8 mouse cellular contexts compared by ENCODE assay signal in genomic region chr1:106172931-106173371, GRCm38 (mm10). TPM values are rescaled to one million over a fixed set of nuclear protein-coding genes. Genes with fewer than 3 reads are reported as not detected.
DNase-seq lines count a peak whose midpoint lies in the region; ATAC-seq and TF ChIP-seq lines count a peak whose summit lies in the region.

No protein-coding gene starts in this region.

- no peaks in the 10 kb centered on the region for H3K36me3 ChIP-seq in embryonic facial prominence, embryonic 10.5 days (replicated peaks)
- no peaks in the 10 kb centered on the region for H3K36me3 ChIP-seq in heart, postnatal 0 days (replicated peaks; ENCODE audit: control insufficient read depth, insufficient read depth, low read length)
- H3K36me3 ChIP-seq in midbrain, embryonic 13.5 days: no peaks in the 10 kb centered on the region
- H3K36me3 ChIP-seq in stomach, embryonic 15.5 days: no peaks in the 10 kb centered on the region

- H3K9ac ChIP-seq in heart, postnatal 0 days (replicated peaks; ENCODE audit: low read depth, low read length): peak overlapping the region; percentile 88
- H3K9ac ChIP-seq in midbrain, embryonic 13.5 days (replicated peaks): peak overlapping the region; percentile 97
- H3K9ac ChIP-seq in stomach, embryonic 15.5 days: peak overlapping the region; percentile 84

- H3K4me2 ChIP-seq in heart, postnatal 0 days (ENCODE audit: low read depth, low read length): peak overlapping the region; percentile 88
- H3K4me2 ChIP-seq in midbrain, embryonic 13.5 days (replicated peaks): peak overlapping the region; percentile 71
- H3K4me2 ChIP-seq in stomach, embryonic 15.5 days: peak overlapping the region; percentile 83

- DNase-seq in cerebellum, adult 11 months: peak; percentile 38
- peak; percentile 67 for DNase-seq in ZHBTc4 (ENCODE audit: low read depth, low spot score)
- DNase-seq in embryonic facial prominence, embryonic 10.5 days (ENCODE audit: low spot score): peak; percentile 67
- DNase-seq in heart, postnatal 0 days (ENCODE audit: low spot score): no peak
- DNase-seq in layer of hippocampus, postnatal 36 days: peak; percentile 23 to 26

- H3K4me1 ChIP-seq in embryonic facial prominence, embryonic 10.5 days: peaks cover 56% of the 10 kb centered on the region
- H3K4me1 ChIP-seq in heart, postnatal 0 days (ENCODE audit: control insufficient read depth, insufficient read depth): peaks cover 22% of the 10 kb centered on the region
- peaks cover 50% of the 10 kb centered on the region for H3K4me1 ChIP-seq in midbrain, embryonic 13.5 days (replicated peaks)
- peaks cover 8% of the 10 kb centered on the region; the same call in 1 of the 2 replicates for H3K4me1 ChIP-seq in stomach, embryonic 15.5 days

- no peaks in the 10 kb centered on the region for H3K9me3 ChIP-seq in embryonic facial prominence, embryonic 10.5 days
- H3K9me3 ChIP-seq in heart, postnatal 0 days (replicated peaks; ENCODE audit: control insufficient read depth, low read length): no peaks in the 10 kb centered on the region
- H3K9me3 ChIP-seq in midbrain, embryonic 13.5 days: no peaks in the 10 kb centered on the region
- no peaks in the 10 kb centered on the region for H3K9me3 ChIP-seq in stomach, embryonic 15.5 days

- WGBS in embryonic facial prominence, embryonic 10.5 days: under 1% methylated on average over 47 of the region's 47 CpGs
- under 1% methylated on average over 47 of the region's 47 CpGs for WGBS in heart, postnatal 0 days
- under 1% methylated on average over 47 of the region's 47 CpGs for WGBS in midbrain, embryonic 13.5 days
- WGBS in stomach, embryonic 15.5 days: under 1% methylated on average over 47 of the region's 47 CpGs

- peak overlapping the region; percentile 87 for H3K4me3 ChIP-seq in embryonic facial prominence, embryonic 10.5 days
- peak overlapping the region; percentile 89 for H3K4me3 ChIP-seq in heart, postnatal 0 days (ENCODE audit: low read depth, low read length)
- peak overlapping the region; percentile 97 for H3K4me3 ChIP-seq in midbrain, embryonic 13.5 days (replicated peaks)
- H3K4me3 ChIP-seq in stomach, embryonic 15.5 days (replicated peaks): peak overlapping the region; percentile 81

- TF ChIP-seq EP300 in heart, postnatal 0 days (IDR thresholded peaks at IDR 0.05; ENCODE audit: low read depth): no peak

- H3K27ac ChIP-seq in embryonic facial prominence, embryonic 10.5 days (replicated peaks): peak overlapping the region; percentile 93
- peak overlapping the region; percentile 96 for H3K27ac ChIP-seq in heart, postnatal 0 days (ENCODE audit: low read depth)
- H3K27ac ChIP-seq in midbrain, embryonic 13.5 days: peak overlapping the region; percentile 97
- no peak overlapping the region; the same call in 1 of the 2 replicates for H3K27ac ChIP-seq in stomach, embryonic 15.5 days

- no peak for ATAC-seq in cerebellum, adult (ENCODE audit: insufficient number of reproducible peaks, low FRiP score, low TSS enrichment)
- ATAC-seq in heart, postnatal 0 days (ENCODE audit: insufficient read depth, low read depth): no peak
- peak; percentile 2; the same call in 1 of the 2 replicates for ATAC-seq in midbrain, embryonic 13.5 days
- ATAC-seq in stomach, embryonic 15.5 days (ENCODE audit: insufficient read depth, low FRiP score, low read depth): no peak

- no peak for TF ChIP-seq CTCF in heart, postnatal 0 days (IDR thresholded peaks at IDR 0.05; ENCODE audit: low read depth)

- H3K27me3 ChIP-seq in embryonic facial prominence, embryonic 10.5 days (replicated peaks; ENCODE audit: low read depth, poor library complexity, severe bottlenecking): no peaks in the 10 kb centered on the region
- no peaks in the 10 kb centered on the region for H3K27me3 ChIP-seq in heart, postnatal 0 days (ENCODE audit: control insufficient read depth, insufficient read depth, low read length)
- H3K27me3 ChIP-seq in midbrain, embryonic 13.5 days: no peaks in the 10 kb centered on the region
- H3K27me3 ChIP-seq in stomach, embryonic 15.5 days (replicated peaks): no peaks in the 10 kb centered on the region

RNA-seq across cellular contexts. Expression of gene Phlpp1, which starts 1.4 kb away (rescaled TPM):
- polyA plus RNA-seq in embryonic facial prominence, embryonic 10.5 days (2016; fragmentation: Nextera tagmentation; extraction: Ambion mirVana): 3.7 and 3.8 TPM in 2 replicates
- total RNA-seq in heart, postnatal 0 days (2014; rRNA removed; ENCODE audit: low replicate concordance): 15.2 and 17.8 TPM in 2 replicates
- polyA plus RNA-seq in heart, postnatal 0 days (2015; fragmentation: Nextera tagmentation; extraction: Ambion mirVana): 3.5 and 3.9 TPM in 2 replicates
- 10 to 100 TPM; 82.0 to 88.0 TPM for total RNA-seq in layer of hippocampus, postnatal 36 days (2021)
- polyA plus RNA-seq in midbrain, embryonic 13.5 days (2015; fragmentation: Nextera tagmentation; extraction: Ambion mirVana): 7.2 and 8.2 TPM in 2 replicates
- polyA plus RNA-seq in stomach, embryonic 15.5 days (2015; fragmentation: Nextera tagmentation; extraction: Ambion mirVana): 3.0 and 3.5 TPM in 2 replicates
